Mouse (Mus musculus) left cerebral cortex, adult 2 months (tissue): ENCODE measurements around the gene Otop1. TPM values are rescaled to one million over a fixed set of nuclear protein-coding genes. Genes with fewer than 3 reads are reported as not detected.

Experiments used
- DNase-seq, 2 experiments: peaks; one replicate each; pipeline ENCODE4 v3.0.0; 2021 to 2022; ENCODE audit warnings: low spot score in 2 of 2, mixed read lengths in 1 of 2; ENCODE audit errors: extremely low spot score in 1 of 2
- H3K27ac ChIP-seq: fragments of 200-600 bp; 2 replicates; pipeline ENCODE4 v1.8.1; 2022
- H3K4me3 ChIP-seq: fragments of 200-600 bp; 2 replicates; pipeline ENCODE4 v1.8.1; 2022
- CTCF ChIP-seq: fragments of 200-600 bp; IDR thresholded peaks from 2 replicates; pipeline ENCODE4 v1.8.1; 2022; ENCODE audit warnings: antibody characterized with exemption, mild to moderate bottlenecking, moderate library complexity
- intact Hi-C: fragments of 180-260 bp; cut with DNase I; formaldehyde crosslinking; loops from one replicate; pipeline ENCODE4 v1.15.1; 2025
- total RNA-seq, 2 experiments: library from RNA; stranded (reverse); gene quantifications; 2 replicates each; pipeline ENCODE4 v1.2.3; 2021

Otop1 gene
- total RNA-seq, 2 experiments from 2014 or later = not detected

- intact Hi-C loops = loop anchor here (1.0 to 2.0 kb wide), 3 partner anchors 163 to 325 kb away; no protein-coding TSS in a partner anchor
- Histone ChIP-seq H3K4me3 (peak overlapping the region; percentile 44), H3K27ac (no peak overlapping the region)
- peak; percentile 86 to 91 for DNase-seq
- TF ChIP-seq CTCF = peak; percentile 92
Observed at GRCm38 (mm10) chr5:38307255-38308101, 31.7 kb downstream of the Otop1 start.

- peak; percentile 47 to 69 for DNase-seq
- Histone ChIP-seq H3K27ac (no peak overlapping the region), H3K4me3 (no peak overlapping the region)
- intact Hi-C loops = no loop called here
- TF ChIP-seq CTCF = peak; percentile 65
Observed at GRCm38 (mm10) chr5:38308873-38309272, 33.1 kb downstream of the Otop1 start.

GRCm38 (mm10) chr5:38309795-38310194 is 34.0 kb downstream of the Otop1 start:
- H3K4me3 ChIP-seq = no peak overlapping the region
- DNase-seq = no peak
- intact Hi-C loops = no loop called here
- TF ChIP-seq CTCF = no peak
- H3K27ac ChIP-seq = no peak overlapping the region

GRCm38 (mm10) chr5:38318966-38319786 is 43.4 kb downstream of the Otop1 start, which contains the start of gene Drd5:
Drd5 (plus strand) TSS chr5:38319367.
- Histone ChIP-seq H3K4me3 (peak within 1 kb of the TSS; percentile 38), H3K27ac (no peak within 1 kb of the TSS)
- intact Hi-C loops = no loop called here
- TF ChIP-seq CTCF = no peak
- DNase-seq = no peak

- no peak for TF ChIP-seq CTCF
- intact Hi-C loops = no loop called here
- Histone ChIP-seq H3K27ac (no peak overlapping the region), H3K4me3 (no peak overlapping the region)
- no peak for DNase-seq
Observed at GRCm38 (mm10) chr5:38333381-38333780, 57.6 kb downstream of the Otop1 start.

GRCm38 (mm10) chr5:38334582-38334981 is 58.8 kb downstream of the Otop1 start:
- H3K4me3 ChIP-seq = no peak overlapping the region
- intact Hi-C loops = no loop called here
- DNase-seq = no peak
- no peak overlapping the region for H3K27ac ChIP-seq
- TF ChIP-seq CTCF = peak; percentile 27

- intact Hi-C loops = no loop called here
- H3K4me3 ChIP-seq = no peak overlapping the region
- no peak for DNase-seq
- no peak overlapping the region for H3K27ac ChIP-seq
- TF ChIP-seq CTCF = no peak
Observed at GRCm38 (mm10) chr5:38343101-38343500, 67.3 kb downstream of the Otop1 start.

- Histone ChIP-seq H3K4me3 (no peak overlapping the region), H3K27ac (no peak overlapping the region)
- TF ChIP-seq CTCF = no peak
- DNase-seq = no peak
- intact Hi-C loops = no loop called here
Observed at GRCm38 (mm10) chr5:38346646-38347432, 71.1 kb downstream of the Otop1 start.

GRCm38 (mm10) chr5:38350351-38350929 is 74.7 kb downstream of the Otop1 start:
- intact Hi-C loops = no loop called here
- no peak overlapping the region for H3K4me3 ChIP-seq
- no peak for DNase-seq
- no peak overlapping the region for H3K27ac ChIP-seq
- no peak for TF ChIP-seq CTCF

Other genes with a start within 250 kb of the Otop1 start
- gene Stx18, start 237.2 kb upstream of the Otop1 start, total RNA-seq = 10 to 100 TPM; 39.2 to 40.9 TPM
- 100 to 1,000 TPM; 417 to 506 TPM for gene Nsg1, start 116.1 kb upstream of the Otop1 start, total RNA-seq
- gene Zbtb49, start 55.5 kb upstream of the Otop1 start, total RNA-seq = 10 to 100 TPM; 21.1 to 22.9 TPM
- 10 to 100 TPM; 10.7 to 12.1 TPM for gene Lyar, start 55.5 kb upstream of the Otop1 start, total RNA-seq
- gene Tmem128, start 15.8 kb upstream of the Otop1 start, total RNA-seq = 10 to 100 TPM; 30.1 to 34.1 TPM
- 1 to 10 TPM; 1.4 to 2.0 TPM for gene Drd5, start 43.4 kb downstream of the Otop1 start, total RNA-seq
- gene Slc2a9, start 227.2 kb downstream of the Otop1 start, total RNA-seq = under 1 TPM; 0.37 to 0.95 TPM